Mouse (Mus musculus): ENCODE results near the gene Ets1. TPM values are rescaled to one million over a fixed set of nuclear protein-coding genes. Genes with fewer than 3 reads are reported as not detected.

Gene Ets1
- total RNA-seq, 2 experiments from 2014 or later: 5.4 to 16.3 TPM

DNA sequence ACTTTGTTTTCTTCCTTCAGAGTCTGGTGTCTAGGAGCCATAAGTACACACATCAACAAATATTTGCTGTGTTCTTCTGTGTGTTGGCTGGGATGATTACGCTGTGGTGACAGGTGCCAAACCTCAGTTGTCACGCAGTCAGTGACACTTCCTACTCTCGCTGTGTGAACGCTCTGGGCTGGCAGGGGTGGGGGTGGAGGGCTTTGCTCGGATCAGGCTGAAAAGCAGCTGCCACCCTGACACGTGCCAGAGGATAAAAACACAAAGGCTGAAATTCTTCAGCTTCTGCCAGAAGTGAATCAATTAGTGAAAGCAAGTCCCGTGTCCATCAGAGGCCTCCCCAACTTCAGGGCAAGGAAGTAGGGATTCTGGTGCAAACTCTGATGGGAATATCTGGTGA is 20.0 kb upstream of the Ets1 start:
- peak; percentile 82 for ATAC-seq (replicated peaks; ENCODE audit: poor library complexity)

DNA sequence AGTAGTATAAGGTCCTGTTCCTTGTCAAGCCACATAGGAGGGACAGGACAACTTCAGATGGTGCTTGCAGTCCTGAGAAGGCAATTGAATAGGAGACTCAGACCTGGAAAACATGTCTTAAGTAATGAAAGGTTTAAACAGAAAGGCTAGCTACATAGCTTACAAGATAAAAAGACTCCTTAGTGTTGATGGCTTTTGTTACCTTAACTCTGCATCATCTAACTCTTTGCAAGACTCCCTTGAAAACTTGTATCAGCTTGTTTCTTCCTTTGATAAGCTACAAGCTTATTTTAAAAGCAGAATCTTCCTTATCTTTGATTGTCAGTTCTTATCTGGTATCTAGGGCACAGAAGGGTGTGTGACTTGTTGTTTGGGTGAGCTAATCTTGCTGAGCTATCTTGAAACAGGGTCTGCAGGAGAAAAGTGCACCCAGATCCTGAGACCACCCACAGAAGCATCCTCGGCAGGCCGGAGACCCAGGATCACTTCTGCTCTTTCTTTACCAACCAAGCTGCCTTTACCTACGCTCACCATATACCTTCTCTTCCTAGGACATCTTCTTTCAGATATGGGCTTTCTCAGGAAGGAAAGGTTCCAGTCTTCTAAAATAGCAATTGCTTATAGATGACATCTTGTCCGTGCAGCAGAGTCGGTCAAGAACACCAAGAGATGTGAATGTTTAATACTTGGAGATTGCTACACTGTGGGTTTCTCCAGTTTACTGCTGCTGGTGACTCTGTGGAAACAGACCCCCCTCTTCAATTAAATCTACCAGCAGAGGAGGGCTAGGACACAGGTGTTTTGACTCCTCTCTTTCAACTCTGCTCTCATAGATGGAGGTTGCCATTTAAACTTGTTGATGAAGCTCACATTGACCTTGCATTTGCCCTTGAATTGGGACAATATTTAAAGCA is 19.2 kb upstream of the Ets1 start:
- no peak for ATAC-seq (replicated peaks; ENCODE audit: poor library complexity)

DNA sequence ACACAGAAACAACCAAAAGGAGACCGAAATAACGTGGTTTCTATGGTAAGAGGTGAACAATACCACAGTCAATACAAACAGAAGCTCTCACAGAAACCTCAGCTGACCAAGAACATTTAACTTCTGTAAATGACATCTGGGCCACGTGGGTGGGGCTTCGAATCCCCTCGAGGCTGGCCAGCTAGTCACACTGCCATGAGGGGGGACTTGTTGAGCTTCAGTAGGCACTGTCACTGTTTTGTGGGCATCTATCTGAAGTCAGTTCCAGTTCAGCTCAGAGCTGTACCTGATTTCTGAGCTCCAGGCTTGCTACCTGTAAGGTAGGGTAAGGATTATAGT is 18.6 kb upstream of the Ets1 start:
- no peak for ATAC-seq (replicated peaks; ENCODE audit: poor library complexity)

DNA sequence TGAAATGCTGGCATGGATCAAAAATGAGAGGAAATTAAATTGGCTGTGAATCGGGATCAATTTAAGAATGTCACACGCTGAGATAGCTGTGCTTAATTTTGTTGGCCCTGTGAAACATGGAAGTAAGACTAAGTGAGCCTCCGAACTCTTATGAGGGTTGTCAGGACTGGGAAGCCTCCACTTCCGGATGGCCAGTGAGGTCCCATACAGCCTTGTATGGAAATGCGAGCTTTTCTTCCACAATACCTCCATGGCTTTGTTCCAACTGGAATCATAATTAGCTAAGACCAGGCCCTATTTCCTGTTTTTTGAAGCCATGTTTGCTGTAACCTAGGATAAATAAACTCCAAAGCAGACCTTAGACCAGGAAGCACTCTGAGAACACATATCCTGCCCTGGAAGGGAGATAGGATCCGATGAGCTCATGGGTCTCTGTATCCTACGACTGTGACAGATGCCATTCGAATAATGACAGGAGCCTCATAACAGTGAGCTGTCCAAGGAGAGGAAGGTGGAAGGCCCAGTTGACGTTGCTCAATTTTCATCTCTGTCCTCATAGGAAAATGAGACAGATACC is 17.4 kb upstream of the Ets1 start:
- no peak for ATAC-seq (replicated peaks; ENCODE audit: poor library complexity)

DNA sequence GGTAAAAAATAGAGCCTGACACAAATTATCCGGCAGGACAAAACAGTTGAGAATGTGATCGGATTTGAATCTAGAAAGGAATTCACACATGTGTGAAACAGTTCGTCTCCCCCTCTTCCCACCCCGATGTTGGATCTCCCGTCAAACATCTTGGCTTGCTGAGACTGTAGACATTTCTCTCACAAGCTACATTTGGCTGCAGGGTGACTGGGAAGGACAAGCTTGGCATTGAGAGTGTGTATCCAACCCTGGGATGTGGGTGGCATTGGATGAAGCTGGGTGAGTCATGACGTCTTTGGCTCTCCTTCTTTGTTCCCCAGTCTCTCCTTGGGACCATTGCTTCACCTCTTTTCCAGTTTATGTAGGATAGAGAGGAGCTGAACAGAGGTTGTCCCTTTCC is 16.4 kb upstream of the Ets1 start:
- no peak for ATAC-seq (replicated peaks; ENCODE audit: poor library complexity)

DNA sequence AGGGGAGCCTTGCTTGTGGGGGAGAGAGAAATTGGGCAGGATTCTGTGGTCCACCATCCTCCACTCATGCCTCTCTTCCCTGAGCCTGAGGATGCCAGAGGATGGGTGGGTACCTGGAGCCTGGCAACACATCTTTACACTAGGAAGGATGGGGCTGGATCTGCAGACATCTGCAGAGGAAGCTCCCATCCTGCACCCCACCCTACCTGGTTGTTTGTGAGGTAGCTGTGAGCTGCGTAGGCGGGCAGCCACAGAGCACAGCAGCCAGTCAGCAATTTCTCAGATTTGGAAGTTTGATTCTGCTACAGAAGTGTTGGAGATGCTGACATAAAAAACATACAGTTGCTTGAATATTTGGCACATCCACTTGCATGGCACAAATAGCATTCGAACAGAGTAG is 15.6 kb upstream of the Ets1 start:
- ATAC-seq (replicated peaks; ENCODE audit: poor library complexity): no peak

DNA sequence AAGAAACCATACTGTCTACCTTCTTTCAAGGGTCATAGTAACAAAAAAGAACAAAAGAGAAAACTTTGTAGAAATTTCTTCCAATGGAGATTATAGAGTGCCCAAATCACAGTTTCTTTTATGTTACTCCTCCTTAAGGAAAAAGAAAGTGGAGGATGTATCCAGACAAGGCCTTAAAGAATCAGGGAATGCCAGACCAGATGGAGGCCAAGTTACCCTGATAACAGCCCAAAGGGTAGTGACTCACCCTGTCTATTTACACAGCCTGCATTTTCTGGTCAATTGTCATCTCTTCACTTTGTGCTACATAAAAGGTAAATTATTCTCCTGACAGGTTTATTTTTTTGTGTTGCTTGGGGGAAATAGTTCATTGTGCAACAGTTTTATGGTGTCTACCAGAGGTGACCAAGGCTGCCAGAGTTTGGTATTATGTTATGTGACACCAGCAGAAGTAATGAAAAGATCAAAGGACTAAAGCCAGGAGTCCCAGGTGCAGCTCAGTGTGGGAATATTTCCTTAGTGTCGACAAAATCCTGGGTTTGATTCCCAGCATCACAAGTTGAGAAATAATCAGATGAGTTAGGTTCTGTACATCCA is 6.5 kb upstream of the Ets1 start:
- ATAC-seq (replicated peaks; ENCODE audit: poor library complexity): no peak

DNA sequence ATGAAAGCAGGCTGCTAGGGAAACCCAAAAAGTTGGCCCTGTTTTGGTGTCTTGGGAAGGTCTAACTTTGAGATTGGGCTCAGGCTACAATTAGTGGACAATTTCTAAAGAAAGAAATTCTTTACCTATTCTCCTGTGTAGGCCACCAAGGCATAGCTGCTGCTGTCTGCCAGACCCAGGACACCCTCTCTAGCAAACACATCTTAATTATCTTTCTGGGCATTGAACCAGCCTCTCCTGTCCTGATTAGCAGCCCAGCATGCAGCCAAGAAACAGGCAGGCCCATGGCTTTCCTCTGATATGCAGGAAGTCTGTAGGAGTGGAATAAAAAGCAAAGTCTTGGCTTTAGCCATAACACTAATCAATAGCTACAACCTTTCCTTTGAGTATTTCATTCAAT is 4.7 kb upstream of the Ets1 start:
- ATAC-seq (replicated peaks; ENCODE audit: poor library complexity): peak; percentile 24; the same call in 1 of the 2 replicates

DNA sequence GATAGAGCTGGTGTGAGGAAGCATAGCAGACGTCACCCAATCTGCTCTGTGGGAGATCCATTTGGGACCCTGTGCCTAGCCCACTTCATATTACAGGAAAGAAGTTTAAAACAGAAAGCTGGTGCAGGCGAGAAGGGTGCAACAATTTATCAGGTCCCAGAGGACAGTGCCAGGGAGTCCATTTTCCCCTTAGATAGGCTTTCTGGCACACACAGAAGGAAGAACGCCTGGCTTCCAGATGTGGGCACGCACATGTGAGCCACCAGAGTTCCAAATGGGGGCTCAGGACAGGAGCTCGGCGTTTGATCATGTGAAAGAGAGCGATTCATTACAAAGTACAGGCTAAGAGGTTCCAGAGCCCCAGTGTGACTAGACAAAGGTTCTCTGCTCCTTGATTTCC is 3.8 kb upstream of the Ets1 start:
- no peak for ATAC-seq (replicated peaks; ENCODE audit: poor library complexity)

DNA sequence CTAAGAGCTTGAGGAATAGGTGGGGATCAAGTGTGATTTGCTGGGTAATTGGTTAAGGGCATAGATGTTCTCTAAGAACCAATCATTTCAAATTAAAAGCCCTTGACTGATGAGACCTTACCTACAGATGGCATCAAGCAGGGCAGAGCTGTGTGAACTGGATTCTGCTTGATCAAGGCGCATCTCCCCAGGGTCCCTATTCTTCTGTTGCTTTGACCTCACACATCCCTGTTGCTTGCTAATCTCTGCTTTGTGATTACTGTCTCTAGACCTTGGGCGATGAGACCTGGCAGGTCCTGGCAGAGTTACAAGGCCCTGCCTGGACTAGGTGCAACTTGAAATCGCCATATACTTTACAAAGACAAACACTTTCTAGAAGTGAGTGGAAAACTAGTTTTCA is 9.0 kb downstream of the Ets1 start:
- ATAC-seq (replicated peaks; ENCODE audit: poor library complexity): no peak

DNA sequence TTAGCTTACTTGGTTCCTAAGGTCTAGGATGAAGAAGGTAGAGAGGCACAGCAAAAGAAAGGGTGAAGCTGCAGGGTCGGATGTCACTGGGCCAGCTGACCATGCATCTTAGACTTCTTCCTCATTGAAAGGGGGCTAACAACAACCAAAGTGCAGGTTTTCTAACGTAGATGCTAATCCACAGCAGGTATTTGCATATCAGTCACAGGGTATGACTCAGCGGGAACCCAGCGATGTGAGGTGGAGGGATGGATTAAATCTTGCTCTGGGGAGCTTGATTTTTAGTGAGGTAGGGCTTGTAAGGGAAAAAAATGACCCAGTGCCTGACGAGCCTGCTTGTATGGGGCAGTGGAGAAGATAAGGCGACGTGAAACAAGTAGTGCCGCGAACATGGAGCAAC is 9.5 kb downstream of the Ets1 start:
- peak; percentile 34; the same call in 1 of the 2 replicates for ATAC-seq (replicated peaks; ENCODE audit: poor library complexity)

DNA sequence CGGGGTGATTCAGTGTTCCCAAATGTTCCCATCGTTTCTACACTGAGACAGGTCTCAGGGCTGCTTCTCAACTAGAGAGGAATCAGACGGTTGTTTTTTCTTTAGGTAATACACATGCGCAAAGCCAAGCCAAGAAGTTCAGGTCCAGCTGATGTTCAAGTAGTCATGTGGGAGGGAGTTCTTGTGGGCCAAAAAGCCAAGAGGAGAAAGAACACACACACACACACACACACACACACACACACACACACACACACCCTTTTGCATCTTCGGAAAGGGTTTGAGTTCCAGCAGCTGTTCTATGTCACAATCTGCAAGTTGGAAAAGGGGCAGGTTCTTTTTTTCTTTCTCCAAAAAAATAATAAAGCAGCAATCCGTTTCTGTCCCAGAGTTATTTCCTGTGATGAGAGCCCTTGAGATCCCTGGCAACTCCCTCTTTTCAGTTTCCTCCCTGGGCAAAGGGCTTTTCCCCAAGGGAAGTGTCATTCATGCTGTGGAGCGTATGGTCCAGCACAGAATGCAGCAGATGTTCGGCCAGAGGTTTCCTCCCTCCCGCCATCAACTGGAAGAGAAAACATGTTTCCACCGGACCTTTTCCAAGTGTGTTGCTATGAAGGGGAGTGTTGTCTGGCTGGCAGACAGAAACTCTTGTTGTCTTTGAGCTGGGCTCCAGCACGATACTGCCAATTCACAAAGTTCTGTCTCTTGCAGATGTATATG is 10.7 kb downstream of the Ets1 start:
- ATAC-seq (replicated peaks; ENCODE audit: poor library complexity): no peak

DNA sequence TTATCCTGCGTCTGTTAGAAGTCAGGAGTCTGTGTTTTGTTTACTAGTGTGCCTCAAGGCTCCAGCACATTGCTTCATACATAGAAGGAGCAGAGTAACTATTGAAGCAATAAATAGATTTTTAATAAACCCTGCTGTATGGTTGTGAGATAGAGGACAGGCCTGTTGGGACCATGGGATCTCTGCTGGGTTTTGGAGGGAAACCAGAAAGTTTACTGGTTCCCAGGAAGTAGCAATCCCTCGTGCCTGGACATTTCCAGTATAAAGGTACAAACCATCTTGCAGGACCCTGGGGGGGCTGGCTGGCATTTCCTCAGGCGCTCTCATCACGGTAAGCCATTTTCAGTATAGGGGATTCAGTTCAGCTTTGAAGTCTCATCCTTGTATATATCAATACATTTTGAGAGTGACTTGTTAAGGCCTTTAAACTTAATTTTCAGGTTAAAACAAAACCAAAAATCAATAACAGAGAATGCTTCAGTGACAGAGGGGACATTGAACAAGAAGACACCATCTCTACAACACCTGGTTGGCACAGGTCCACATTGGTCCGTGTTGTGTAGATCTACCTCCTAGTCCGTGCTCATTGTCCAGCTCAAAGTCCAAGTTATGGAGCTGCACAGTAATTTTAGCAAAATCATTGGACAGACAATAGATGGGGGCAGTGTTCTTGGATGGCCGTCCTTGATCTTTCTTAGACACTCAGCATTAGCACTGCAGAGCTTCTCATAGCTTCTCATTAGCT is 11.7 kb downstream of the Ets1 start:
- ATAC-seq (replicated peaks; ENCODE audit: poor library complexity): no peak

DNA sequence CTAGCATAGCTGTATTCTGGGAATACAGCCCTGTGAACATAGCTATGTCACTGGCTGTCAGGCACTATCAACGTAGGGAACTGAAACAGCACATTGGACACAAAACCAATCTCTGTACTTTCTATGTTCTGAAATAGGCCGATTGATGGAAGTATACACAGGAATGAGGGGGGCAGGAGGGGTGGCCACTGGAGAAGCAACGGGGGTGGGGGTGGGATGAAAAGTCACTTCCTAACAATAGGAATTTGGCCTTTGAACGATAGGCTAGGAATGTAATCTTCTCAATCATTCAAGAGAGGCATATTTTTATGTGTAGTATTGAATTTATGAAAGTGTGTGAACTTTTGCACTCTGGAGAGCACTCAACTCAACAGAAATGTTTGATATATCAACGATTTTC is 12.3 kb downstream of the Ets1 start:
- ATAC-seq (replicated peaks; ENCODE audit: poor library complexity): no peak

DNA sequence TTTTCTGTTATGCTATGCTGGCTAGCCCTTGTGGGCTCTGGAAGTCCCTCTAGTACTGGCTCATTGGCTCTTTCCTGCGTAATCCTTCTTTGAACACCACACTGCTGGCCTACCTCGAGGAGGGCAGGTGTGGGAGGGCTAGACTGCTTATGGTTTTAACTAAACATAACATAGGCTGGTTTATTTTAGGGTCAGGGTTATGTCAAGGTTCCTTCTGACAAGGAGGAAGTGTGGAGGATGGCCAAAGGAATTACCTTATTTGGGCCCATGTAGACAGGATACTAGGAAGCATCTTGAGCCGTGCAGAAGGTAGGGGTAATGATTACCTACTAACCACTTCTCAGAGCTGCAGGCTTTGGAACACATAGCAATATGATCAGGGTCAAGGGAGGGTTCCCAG is 14.7 kb downstream of the Ets1 start:
- ATAC-seq (replicated peaks; ENCODE audit: poor library complexity): no peak

DNA sequence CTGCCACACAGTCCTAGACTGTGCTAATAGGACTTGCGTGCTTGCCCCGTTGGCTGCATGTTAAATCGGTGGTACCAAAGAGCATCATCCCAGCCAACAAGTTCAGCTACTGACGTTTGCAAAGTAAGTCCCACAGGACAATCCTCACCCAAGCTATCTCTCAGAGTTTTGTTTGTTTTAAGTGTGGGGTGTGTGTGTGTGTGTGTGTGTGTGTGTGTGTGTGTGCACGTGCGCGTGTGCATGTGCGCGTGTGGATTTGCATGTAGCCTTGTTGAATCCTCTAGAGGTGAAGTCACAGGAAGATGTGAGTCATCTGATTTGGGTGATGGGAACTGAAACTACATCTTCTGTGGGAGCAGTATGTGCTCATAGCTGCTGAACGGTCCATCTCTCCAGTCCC is 16.1 kb downstream of the Ets1 start:
- ATAC-seq (replicated peaks; ENCODE audit: poor library complexity): peak; percentile 59

DNA sequence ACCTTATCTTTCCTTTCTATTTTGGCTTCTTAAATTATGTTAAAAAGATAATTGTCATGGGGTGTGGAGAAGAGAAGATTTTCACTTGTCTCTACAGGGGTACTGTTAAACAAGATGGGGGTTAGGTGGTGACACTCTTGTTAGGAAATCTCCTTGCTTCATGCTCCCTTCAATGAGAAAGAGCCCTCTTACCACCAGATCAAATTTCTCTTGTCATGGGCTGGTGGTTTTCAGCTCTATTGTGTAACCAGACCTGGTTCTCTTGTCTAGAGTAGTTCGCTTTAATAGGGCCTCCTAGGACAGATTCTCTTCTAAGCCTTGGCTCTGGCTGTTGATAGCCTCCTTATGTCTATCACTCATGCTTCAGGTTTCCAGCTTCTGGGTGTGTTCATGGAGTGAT is 18.3 kb downstream of the Ets1 start:
- peak; percentile 79 for ATAC-seq (replicated peaks; ENCODE audit: poor library complexity)

DNA sequence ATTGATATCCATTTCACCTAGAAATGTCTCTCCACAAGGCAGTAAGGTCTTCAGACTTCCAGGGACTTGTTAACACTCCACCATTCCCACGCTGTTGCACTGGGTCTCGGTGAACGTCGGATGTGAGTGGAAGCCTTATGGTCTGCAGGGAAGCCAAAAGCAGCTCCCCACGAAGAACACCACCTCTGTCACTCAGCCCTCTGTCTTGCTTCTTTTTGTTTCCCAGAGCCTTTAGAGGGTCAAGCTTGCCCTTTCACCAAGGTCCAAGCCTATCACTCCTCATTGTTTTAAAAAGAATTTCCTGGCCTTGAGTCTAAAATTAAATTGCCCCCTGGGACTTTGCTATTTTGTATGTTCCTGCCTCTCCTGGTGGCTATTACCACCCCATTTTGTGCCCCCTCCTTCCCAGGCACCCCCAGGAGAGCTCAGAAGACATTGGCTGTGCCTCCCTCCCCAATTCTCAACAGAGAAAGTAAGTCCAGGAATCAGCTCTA is 20.4 kb downstream of the Ets1 start:
- ATAC-seq (replicated peaks; ENCODE audit: poor library complexity): no peak

DNA sequence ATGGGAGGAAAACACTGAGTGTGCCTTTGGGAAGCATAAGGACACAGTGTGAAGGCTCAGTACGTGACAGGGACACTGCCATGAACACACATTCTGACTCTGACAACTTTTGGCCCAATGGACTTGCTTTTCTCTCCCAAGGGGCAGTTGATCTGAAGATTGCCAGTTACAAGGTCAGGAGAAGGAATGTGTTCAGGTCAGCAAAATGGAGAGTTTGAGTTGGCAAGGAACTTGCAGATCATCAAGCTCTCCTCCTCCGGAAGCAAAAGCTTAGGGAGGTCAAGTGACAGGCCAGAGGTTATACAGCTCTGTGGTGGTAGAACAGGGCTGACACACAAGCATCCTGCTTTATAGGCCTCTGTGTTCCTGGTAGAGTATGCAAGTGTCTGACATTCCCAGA is 21.1 kb downstream of the Ets1 start:
- ATAC-seq (replicated peaks; ENCODE audit: poor library complexity): no peak

DNA sequence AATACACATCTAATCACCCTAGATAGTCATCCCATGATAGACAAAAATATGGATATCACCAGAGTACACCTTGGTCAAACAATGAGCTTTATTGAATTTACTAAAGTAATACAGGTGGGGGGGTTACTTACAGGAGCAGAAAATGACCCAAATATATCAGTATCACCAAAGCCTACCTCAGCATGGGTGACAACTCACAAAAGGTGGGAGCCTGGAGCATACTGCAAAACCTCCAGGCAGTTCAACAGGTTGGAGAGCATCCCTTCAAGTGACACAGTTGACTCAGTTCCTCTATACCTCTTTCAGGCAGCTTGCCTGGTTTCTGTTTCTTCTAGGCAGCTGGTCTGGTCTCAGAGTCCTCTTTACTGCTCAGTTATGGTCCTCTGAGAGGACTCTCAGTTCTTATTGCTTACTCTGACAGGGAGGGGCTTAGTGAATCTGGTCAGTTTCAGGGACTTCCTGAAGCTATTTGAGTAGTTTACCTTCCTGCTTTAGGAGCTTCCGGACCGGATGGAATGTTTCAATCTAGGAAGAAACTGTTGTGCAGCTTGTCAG is 24.5 kb downstream of the Ets1 start:
- no peak for ATAC-seq (replicated peaks; ENCODE audit: poor library complexity)

DNA sequence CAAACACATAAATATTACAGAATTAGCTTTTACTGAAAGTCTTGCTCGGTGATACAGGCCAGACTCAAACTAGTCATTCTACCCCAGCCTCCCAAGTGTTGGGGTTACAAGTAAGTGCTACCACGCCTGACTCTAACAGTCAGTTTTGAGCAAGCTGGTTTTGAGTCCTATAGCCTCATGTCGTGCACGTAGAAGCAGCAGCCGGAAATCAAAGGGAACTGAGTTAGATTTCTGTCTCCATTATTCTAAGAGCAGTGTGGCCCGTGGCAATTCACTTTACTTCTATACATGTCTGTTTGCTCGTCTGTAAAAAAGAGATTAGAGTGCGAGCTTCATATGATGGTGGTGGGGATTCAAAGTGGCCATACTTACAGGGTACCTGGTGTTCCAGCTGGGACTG is 25.1 kb downstream of the Ets1 start:
- no peak for ATAC-seq (replicated peaks; ENCODE audit: poor library complexity)
